Mouse (Mus musculus) neural tube, embryonic 11.5 days (tissue): ENCODE data around the gene Wnt2b. TPM values are rescaled to one million over a fixed set of nuclear protein-coding genes. Genes with fewer than 3 reads are reported as not detected.

Source experiments
- ATAC-seq: fragments of 200-750 bp; cut with Nextera tagmentation; 2 replicates; pipeline ENCODE4 v1.8.0; 2017; ENCODE audit warnings: moderate number of reproducible peaks, mild to moderate bottlenecking, moderate TSS enrichment, moderate library complexity; ENCODE audit not compliant: insufficient read depth, low FRiP score, low TSS enrichment
- DNase-seq: peaks from one replicate; pipeline ENCODE4 v3.0.0-alpha.2; 2015; ENCODE audit warnings: low spot score
- H3K27ac ChIP-seq: fragments of 300-500 bp; sonication (generic); 2 replicates; pipeline ENCODE4 v1.5.1; 2014; ENCODE audit warnings: low read depth, mild to moderate bottlenecking, low read length
- H3K27me3 ChIP-seq: fragments of 300-500 bp; sonication (generic); 2 replicates; pipeline ENCODE4 v1.6.1; 2014; ENCODE audit warnings: mild to moderate bottlenecking, low read length, mixed read lengths; ENCODE audit not compliant: control insufficient read depth, insufficient read depth
- H3K36me3 ChIP-seq: fragments of 300-500 bp; sonication (generic); 2 replicates; pipeline ENCODE4 v1.6.1; 2014; ENCODE audit warnings: mild to moderate bottlenecking, low read length, moderate library complexity, mixed read lengths; ENCODE audit not compliant: control insufficient read depth, insufficient read depth
- H3K4me1 ChIP-seq: fragments of 300-500 bp; sonication (generic); 2 replicates; pipeline ENCODE4 v1.6.1; 2014; ENCODE audit warnings: low read length, mixed read lengths; ENCODE audit not compliant: control insufficient read depth, insufficient read depth
- H3K4me2 ChIP-seq: fragments of 300-500 bp; sonication (generic); 2 replicates; pipeline ENCODE4 v1.6.1; 2014; ENCODE audit warnings: low read depth, mild to moderate bottlenecking, moderate library complexity
- H3K4me3 ChIP-seq: fragments of 300-500 bp; sonication (generic); 2 replicates; pipeline ENCODE4 v1.5.1; 2014; ENCODE audit warnings: low read depth, low read length
- H3K9ac ChIP-seq: fragments of 300-500 bp; sonication (generic); 2 replicates; pipeline ENCODE4 v1.6.1; 2014; ENCODE audit warnings: mild to moderate bottlenecking, low read length
- H3K9me3 ChIP-seq: fragments of 300-500 bp; sonication (generic); 2 replicates; pipeline ENCODE4 v1.6.1; 2016; ENCODE audit warnings: low read length; ENCODE audit not compliant: control insufficient read depth
- WGBS: fragments of 180-500 bp; shearing (Covaris S2); extraction: QIAGEN DNeasy Blood & Tissue Kit; methylation state at CpG from one replicate; pipeline ENCODE4 v1.1.7; 2014; 5-methylcytosine and 5-hydroxymethylcytosine counted together
- polyA plus RNA-seq: library from polyadenylated mRNA; unstranded; fragments of >200 nt; fragmentation: Nextera tagmentation; extraction: Ambion mirVana; gene quantifications from 2 replicates; pipeline ENCODE4 v1.2.1, GENCODE M21; 2014

Gene Wnt2b
- 0.90 and 1.5 TPM in 2 replicates for polyA plus RNA-seq

GRCm38 (mm10) chr3:104961066-104962059 lies at the start of gene Wnt2b:
Gene Wnt2b, minus strand, starts transcription at chr3:104961921.
- DNase-seq = peak; percentile 34
- H3K4me3 ChIP-seq = peak within 1 kb of the TSS; percentile 40
- no peaks in the 10 kb centered on the region for H3K36me3 ChIP-seq
- no peaks in the 10 kb centered on the region for H3K9me3 ChIP-seq
- H3K9ac ChIP-seq = peak within 1 kb of the TSS; percentile 44
- ATAC-seq = peak; percentile 40
- H3K27ac ChIP-seq = no peak within 1 kb of the TSS
- H3K4me2 ChIP-seq = peak within 1 kb of the TSS; percentile 61
- no peaks in the 10 kb centered on the region for H3K4me1 ChIP-seq
- H3K27me3 ChIP-seq = peaks cover 45% of the 10 kb centered on the region
- 1% methylated on average over 60 of the region's 87 CpGs for WGBS

- 93% methylated on average over 11 of the region's 11 CpGs for WGBS
- H3K27ac ChIP-seq = no peak overlapping the region
- H3K36me3 ChIP-seq = peaks cover 18% of the 10 kb centered on the region
- H3K27me3 ChIP-seq = no peaks in the 10 kb centered on the region
- ATAC-seq (no peak), DNase-seq (no peak)
- H3K9me3 ChIP-seq = no peaks in the 10 kb centered on the region
- no peak overlapping the region for H3K4me3 ChIP-seq
- no peak overlapping the region for H3K4me2 ChIP-seq
- H3K9ac ChIP-seq = no peak overlapping the region
- no peaks in the 10 kb centered on the region for H3K4me1 ChIP-seq
These were observed 49.1 kb upstream of the Wnt2b start for GRCm38 (mm10) chr3:105010681-105011339.

- 93% methylated on average over 9 of the region's 9 CpGs for WGBS
- Histone ChIP-seq H3K9me3 (no peaks in the 10 kb centered on the region), H3K36me3 (peaks cover 28% of the 10 kb centered on the region), H3K4me1 (no peaks in the 10 kb centered on the region), H3K27ac (no peak overlapping the region), H3K9ac (no peak overlapping the region), H3K27me3 (no peaks in the 10 kb centered on the region), H3K4me2 (no peak overlapping the region), H3K4me3 (no peak overlapping the region)
- ATAC-seq (no peak), DNase-seq (no peak)
These were observed 46.3 kb upstream of the Wnt2b start for GRCm38 (mm10) chr3:105008070-105008469.

GRCm38 (mm10) chr3:105006101-105006500 lies 44.4 kb upstream of the Wnt2b start:
- no peak for ATAC-seq
- peaks cover 30% of the 10 kb centered on the region for H3K36me3 ChIP-seq
- H3K27me3 ChIP-seq = no peaks in the 10 kb centered on the region
- DNase-seq = no peak
- H3K27ac ChIP-seq = no peak overlapping the region
- no peaks in the 10 kb centered on the region for H3K9me3 ChIP-seq
- no peak overlapping the region for H3K4me3 ChIP-seq
- no peaks in the 10 kb centered on the region for H3K4me1 ChIP-seq
- 96% methylated on average over 6 of the region's 6 CpGs for WGBS
- H3K4me2 ChIP-seq = no peak overlapping the region
- H3K9ac ChIP-seq = no peak overlapping the region

- ATAC-seq (no peak), DNase-seq (no peak)
- H3K4me3 ChIP-seq = no peak overlapping the region
- H3K27me3 ChIP-seq = no peaks in the 10 kb centered on the region
- no peak overlapping the region for H3K27ac ChIP-seq
- no peaks in the 10 kb centered on the region for H3K4me1 ChIP-seq
- WGBS = 93% methylated on average over 20 of the region's 20 CpGs
- no peak overlapping the region for H3K9ac ChIP-seq
- H3K4me2 ChIP-seq = no peak overlapping the region
- H3K36me3 ChIP-seq = peaks cover 30% of the 10 kb centered on the region
- H3K9me3 ChIP-seq = no peaks in the 10 kb centered on the region
These were observed 43.9 kb upstream of the Wnt2b start for GRCm38 (mm10) chr3:105005561-105006065.

GRCm38 (mm10) chr3:105005011-105005410 lies 43.3 kb upstream of the Wnt2b start:
- no peak for ATAC-seq
- DNase-seq = no peak
- no peak overlapping the region for H3K4me2 ChIP-seq
- H3K4me1 ChIP-seq = no peaks in the 10 kb centered on the region
- WGBS = 92% methylated on average over 10 of the region's 10 CpGs
- no peaks in the 10 kb centered on the region for H3K27me3 ChIP-seq
- no peak overlapping the region for H3K9ac ChIP-seq
- H3K4me3 ChIP-seq = no peak overlapping the region
- H3K27ac ChIP-seq = no peak overlapping the region
- H3K9me3 ChIP-seq = no peaks in the 10 kb centered on the region
- peaks cover 26% of the 10 kb centered on the region for H3K36me3 ChIP-seq

GRCm38 (mm10) chr3:105003960-105004463 lies 42.3 kb upstream of the Wnt2b start:
- 91% methylated on average over 14 of the region's 14 CpGs for WGBS
- Histone ChIP-seq H3K27me3 (no peaks in the 10 kb centered on the region), H3K9me3 (no peaks in the 10 kb centered on the region), H3K4me1 (no peaks in the 10 kb centered on the region), H3K27ac (no peak overlapping the region), H3K36me3 (peaks cover 23% of the 10 kb centered on the region), H3K4me2 (no peak overlapping the region), H3K9ac (no peak overlapping the region), H3K4me3 (no peak overlapping the region)
- DNase-seq = no peak
- no peak for ATAC-seq

- Histone ChIP-seq H3K4me2 (no peak overlapping the region), H3K36me3 (peaks cover 17% of the 10 kb centered on the region), H3K27ac (no peak overlapping the region), H3K9ac (no peak overlapping the region), H3K27me3 (no peaks in the 10 kb centered on the region), H3K4me3 (no peak overlapping the region), H3K9me3 (no peaks in the 10 kb centered on the region), H3K4me1 (0 out of 2 replicates have a peak, but pooled peaks cover 3% of the 10 kb centered on the region)
- DNase-seq (no peak), ATAC-seq (no peak)
- 70% methylated on average over 6 of the region's 6 CpGs for WGBS
These were observed 39.7 kb upstream of the Wnt2b start for GRCm38 (mm10) chr3:105001374-105001773.
